Mouse (Mus musculus) adrenal gland, postnatal 25 days (tissue): ENCODE results near the gene Ndufs2. TPM values are rescaled to one million over a fixed set of nuclear protein-coding genes. Genes with fewer than 3 reads are reported as not detected.
A peak's percentile ranks its signal among the peaks of the same experiment; 100 is the strongest.

Source experiments
- DNase-seq: peaks from one replicate; pipeline ENCODE4 v3.0.0; 2021; ENCODE audit warnings: mixed read lengths
- total RNA-seq: library from RNA; stranded (reverse); gene quantifications from 2 replicates; pipeline ENCODE4 v1.2.3, GENCODE M21; 2021

Gene Ndufs2
- total RNA-seq, 1 experiment from 2014 or later, result 565 TPM

GRCm38 (mm10) chr1:171231844-171232243 lies 19.3 kb downstream of the Ndufs2 start:
- DNase-seq, result no peak

GRCm38 (mm10) chr1:171230215-171230614 lies 21.0 kb downstream of the Ndufs2 start:
- DNase-seq, result no peak

- no peak for DNase-seq
Measured at GRCm38 (mm10) chr1:171229750-171230149, 21.4 kb downstream of the Ndufs2 start.

- DNase-seq, result no peak
Measured at GRCm38 (mm10) chr1:171227879-171228278, 23.3 kb downstream of the Ndufs2 start.

- no peak for DNase-seq
Measured at GRCm38 (mm10) chr1:171226780-171227179, 24.4 kb downstream of the Ndufs2 start.

GRCm38 (mm10) chr1:171224857-171225256 lies 26.3 kb downstream of the Ndufs2 start, which contains the start of gene Apoa2:
Gene Apoa2, plus strand, starts transcription at chr1:171225054.
- DNase-seq, result no peak

GRCm38 (mm10) chr1:171223796-171224195 lies 27.4 kb downstream of the Ndufs2 start:
- peak; percentile 65 for DNase-seq

- no peak for DNase-seq
Measured at GRCm38 (mm10) chr1:171223168-171223567, 28.0 kb downstream of the Ndufs2 start.

GRCm38 (mm10) chr1:171222238-171223155 lies 28.7 kb downstream of the Ndufs2 start, which contains the start of gene Tomm40l:
Gene Tomm40l, minus strand, starts transcription at chr1:171222514.
- peak; percentile 82 for DNase-seq

GRCm38 (mm10) chr1:171221281-171222193 lies 29.7 kb downstream of the Ndufs2 start:
- DNase-seq, result no peak

- peak; percentile 85 for DNase-seq
Measured at GRCm38 (mm10) chr1:171220871-171221270, 30.3 kb downstream of the Ndufs2 start.

GRCm38 (mm10) chr1:171216241-171216955 lies 34.8 kb downstream of the Ndufs2 start:
- no peak for DNase-seq

GRCm38 (mm10) chr1:171213801-171214496 lies 37.2 kb downstream of the Ndufs2 start, which contains the start of gene Nr1i3:
Gene Nr1i3, plus strand, starts transcription at chr1:171213970.
- no peak for DNase-seq

GRCm38 (mm10) chr1:171212854-171213253 lies 38.3 kb downstream of the Ndufs2 start:
- no peak for DNase-seq

GRCm38 (mm10) chr1:171209409-171209808 lies 41.8 kb downstream of the Ndufs2 start:
- DNase-seq, result no peak

GRCm38 (mm10) chr1:171205704-171206493 lies 45.3 kb downstream of the Ndufs2 start:
- no peak for DNase-seq

GRCm38 (mm10) chr1:171204249-171204644 lies 46.9 kb downstream of the Ndufs2 start:
- DNase-seq, result no peak

- DNase-seq, result no peak
Measured at GRCm38 (mm10) chr1:171203471-171204248, 47.5 kb downstream of the Ndufs2 start.

- DNase-seq, result no peak
Measured at GRCm38 (mm10) chr1:171200769-171201168, 50.4 kb downstream of the Ndufs2 start.

GRCm38 (mm10) chr1:171199532-171199931 lies 51.7 kb downstream of the Ndufs2 start:
- DNase-seq, result no peak
